Mouse (Mus musculus): ENCODE measurements around the gene Tnf. TPM values are rescaled to one million over a fixed set of nuclear protein-coding genes. Genes with fewer than 3 reads are reported as not detected.
A peak's percentile ranks its signal among the peaks of the same experiment; 100 is the strongest.

Tnf gene
- polyA plus RNA-seq, 1 experiment from 2014 or later = not detected

GRCm38 (mm10) chr17:35174201-35174977, 27.4 kb downstream of the Tnf start:
- Histone ChIP-seq H3K4me2 (ENCODE audit: low read length) (no peak overlapping the region), H3K9ac (ENCODE audit: low read depth, low read length) (no peak overlapping the region), H3K9me3 (replicated peaks; ENCODE audit: control insufficient read depth, low read length, poor library complexity, severe bottlenecking) (no peaks in the 10 kb centered on the region), H3K27ac (ENCODE audit: low read length) (no peak overlapping the region), H3K27me3 (ENCODE audit: control insufficient read depth, insufficient read depth, low read depth, low read length) (no peaks in the 10 kb centered on the region), H3K4me1 (ENCODE audit: control insufficient read depth, insufficient read depth, low read length) (no peaks in the 10 kb centered on the region), H3K36me3 (ENCODE audit: control insufficient read depth, insufficient read depth, low read length) (no peaks in the 10 kb centered on the region), H3K4me3 (ENCODE audit: low read depth, low read length) (no peak overlapping the region)
- 80% methylated on average over 8 of the region's 8 CpGs for WGBS
- ATAC-seq = no peak

GRCm38 (mm10) chr17:35173329-35173728, 28.5 kb downstream of the Tnf start:
- H3K4me2 ChIP-seq (ENCODE audit: low read length) = no peak overlapping the region
- no peaks in the 10 kb centered on the region for H3K4me1 ChIP-seq (ENCODE audit: control insufficient read depth, insufficient read depth, low read length)
- no peaks in the 10 kb centered on the region for H3K27me3 ChIP-seq (ENCODE audit: control insufficient read depth, insufficient read depth, low read depth, low read length)
- WGBS = 82% methylated on average over 3 of the region's 3 CpGs
- no peak overlapping the region for H3K9ac ChIP-seq (ENCODE audit: low read depth, low read length)
- H3K27ac ChIP-seq (ENCODE audit: low read length) = no peak overlapping the region
- no peaks in the 10 kb centered on the region for H3K9me3 ChIP-seq (replicated peaks; ENCODE audit: control insufficient read depth, low read length, poor library complexity, severe bottlenecking)
- no peaks in the 10 kb centered on the region for H3K36me3 ChIP-seq (ENCODE audit: control insufficient read depth, insufficient read depth, low read length)
- ATAC-seq = no peak
- no peak overlapping the region for H3K4me3 ChIP-seq (ENCODE audit: low read depth, low read length)

- WGBS = 67% methylated on average over 11 of the region's 11 CpGs
Observed at GRCm38 (mm10) chr17:35172445-35173234, 29.2 kb downstream of the Tnf start.

GRCm38 (mm10) chr17:35168541-35169207, 33.1 kb downstream of the Tnf start:
- no peak for ATAC-seq
- Histone ChIP-seq H3K9ac (ENCODE audit: low read depth, low read length) (no peak overlapping the region), H3K4me2 (ENCODE audit: low read length) (no peak overlapping the region), H3K4me3 (ENCODE audit: low read depth, low read length) (no peak overlapping the region), H3K9me3 (replicated peaks; ENCODE audit: control insufficient read depth, low read length, poor library complexity, severe bottlenecking) (no peaks in the 10 kb centered on the region), H3K27ac (ENCODE audit: low read length) (no peak overlapping the region), H3K36me3 (ENCODE audit: control insufficient read depth, insufficient read depth, low read length) (no peaks in the 10 kb centered on the region), H3K4me1 (ENCODE audit: control insufficient read depth, insufficient read depth, low read length) (peaks cover 10% of the 10 kb centered on the region), H3K27me3 (ENCODE audit: control insufficient read depth, insufficient read depth, low read depth, low read length) (no peaks in the 10 kb centered on the region)
- 18% methylated on average over 4 of the region's 4 CpGs for WGBS

More at GRCm38 (mm10) chr17:35172445-35173234, 29.2 kb downstream of the Tnf start:
- Histone ChIP-seq H3K36me3 (ENCODE audit: control insufficient read depth, insufficient read depth, low read length) (no peaks in the 10 kb centered on the region), H3K4me2 (ENCODE audit: low read length) (no peak overlapping the region), H3K4me3 (ENCODE audit: low read depth, low read length) (no peak overlapping the region), H3K4me1 (ENCODE audit: control insufficient read depth, insufficient read depth, low read length) (no peaks in the 10 kb centered on the region), H3K9ac (ENCODE audit: low read depth, low read length) (no peak overlapping the region), H3K27ac (ENCODE audit: low read length) (no peak overlapping the region), H3K27me3 (ENCODE audit: control insufficient read depth, insufficient read depth, low read depth, low read length) (no peaks in the 10 kb centered on the region), H3K9me3 (replicated peaks; ENCODE audit: control insufficient read depth, low read length, poor library complexity, severe bottlenecking) (no peaks in the 10 kb centered on the region)
- no peak for ATAC-seq

GRCm38 (mm10) chr17:35167794-35168193, 34.0 kb downstream of the Tnf start:
- no peaks in the 10 kb centered on the region for H3K9me3 ChIP-seq (replicated peaks; ENCODE audit: control insufficient read depth, low read length, poor library complexity, severe bottlenecking)
- no peak overlapping the region for H3K4me3 ChIP-seq (ENCODE audit: low read depth, low read length)
- no peak overlapping the region for H3K27ac ChIP-seq (ENCODE audit: low read length)
- H3K4me2 ChIP-seq (ENCODE audit: low read length) = no peak overlapping the region
- H3K36me3 ChIP-seq (ENCODE audit: control insufficient read depth, insufficient read depth, low read length) = no peaks in the 10 kb centered on the region
- no peak overlapping the region for H3K9ac ChIP-seq (ENCODE audit: low read depth, low read length)
- no peaks in the 10 kb centered on the region for H3K27me3 ChIP-seq (ENCODE audit: control insufficient read depth, insufficient read depth, low read depth, low read length)
- 88% methylated on average over 7 of the region's 7 CpGs for WGBS
- H3K4me1 ChIP-seq (ENCODE audit: control insufficient read depth, insufficient read depth, low read length) = peaks cover 16% of the 10 kb centered on the region
- ATAC-seq = no peak

GRCm38 (mm10) chr17:35166352-35167035, 35.3 kb downstream of the Tnf start:
- Histone ChIP-seq H3K27ac (ENCODE audit: low read length) (peak overlapping the region; percentile 99), H3K9me3 (replicated peaks; ENCODE audit: control insufficient read depth, low read length, poor library complexity, severe bottlenecking) (no peaks in the 10 kb centered on the region), H3K36me3 (ENCODE audit: control insufficient read depth, insufficient read depth, low read length) (no peaks in the 10 kb centered on the region; the same call in 1 of the 2 replicates), H3K4me1 (ENCODE audit: control insufficient read depth, insufficient read depth, low read length) (peaks cover 27% of the 10 kb centered on the region), H3K4me3 (ENCODE audit: low read depth, low read length) (peak overlapping the region; percentile 99), H3K4me2 (ENCODE audit: low read length) (peak overlapping the region; percentile 66), H3K9ac (ENCODE audit: low read depth, low read length) (peak overlapping the region; percentile 63; the same call in 1 of the 2 replicates), H3K27me3 (ENCODE audit: control insufficient read depth, insufficient read depth, low read depth, low read length) (no peaks in the 10 kb centered on the region)
- WGBS = 66% methylated on average over 8 of the region's 8 CpGs
- ATAC-seq = no peak

GRCm38 (mm10) chr17:35165451-35166155, 36.2 kb downstream of the Tnf start:
- WGBS = 17% methylated on average over 12 of the region's 12 CpGs
- Histone ChIP-seq H3K4me3 (ENCODE audit: low read depth, low read length) (peak overlapping the region; percentile 99), H3K27ac (ENCODE audit: low read length) (peak overlapping the region; percentile 99), H3K4me2 (ENCODE audit: low read length) (peak overlapping the region; percentile 66), H3K9ac (ENCODE audit: low read depth, low read length) (peak overlapping the region; percentile 63), H3K36me3 (ENCODE audit: control insufficient read depth, insufficient read depth, low read length) (peaks cover 8% of the 10 kb centered on the region), H3K27me3 (ENCODE audit: control insufficient read depth, insufficient read depth, low read depth, low read length) (no peaks in the 10 kb centered on the region), H3K4me1 (ENCODE audit: control insufficient read depth, insufficient read depth, low read length) (peaks cover 29% of the 10 kb centered on the region), H3K9me3 (replicated peaks; ENCODE audit: control insufficient read depth, low read length, poor library complexity, severe bottlenecking) (no peaks in the 10 kb centered on the region)
- ATAC-seq = no peak

Data from midbrain, embryonic 16.5 days (tissue).